Mouse (Mus musculus): ENCODE measurements around the gene Tbxa2r. TPM values are rescaled to one million over a fixed set of nuclear protein-coding genes. Genes with fewer than 3 reads are reported as not detected.

Gene Tbxa2r
- total and polyA plus RNA-seq, 3 experiments = 0.12 to 0.30 (median 0.13) TPM

DNA sequence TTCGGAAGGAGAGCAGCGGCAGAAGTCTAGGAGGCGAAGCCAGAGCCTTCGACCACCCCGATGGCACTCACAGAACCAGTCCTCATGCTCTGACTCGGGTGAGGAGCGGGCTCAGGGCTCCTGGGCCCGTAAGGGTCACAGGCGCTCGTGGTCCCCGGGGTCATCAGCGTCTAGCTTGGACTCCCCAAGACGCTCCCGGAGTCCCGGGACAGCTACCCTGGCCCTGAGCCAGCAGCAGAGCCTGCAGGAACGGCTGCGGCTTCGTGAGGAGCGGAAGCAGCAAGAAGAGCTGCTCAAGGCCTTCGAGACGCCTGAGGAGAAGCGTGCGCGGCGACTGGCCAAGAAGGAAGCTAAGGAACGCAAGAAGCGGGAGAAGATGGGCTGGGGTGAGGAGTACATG is 6.1 kb upstream of the Tbxa2r start:
- no peak for TF ChIP-seq HCFC1 (IDR thresholded peaks at IDR 0.05; ENCODE audit: low read depth, low read length)
- TF ChIP-seq ZNF384 (IDR thresholded peaks at IDR 0.05; ENCODE audit: low read depth, low read length) = no peak
- no peak for TF ChIP-seq JUND (conservative IDR thresholded peaks at IDR 0.05; ENCODE audit: low read depth, low read length)
- TF ChIP-seq EP300 (IDR thresholded peaks at IDR 0.05; ENCODE audit: low read length) = no peak
- TF ChIP-seq E2F4 (IDR thresholded peaks at IDR 0.05; ENCODE audit: insufficient replicate concordance, low read depth, low read length) = no peak
- TF ChIP-seq IRF4 (IDR thresholded peaks at IDR 0.05; ENCODE audit: low read depth, low read length) = no peak
- TF ChIP-seq RCOR1 (conservative IDR thresholded peaks at IDR 0.05; ENCODE audit: low read depth, low read length) = no peak
- no peak overlapping the region for H3K9ac ChIP-seq (ENCODE audit: insufficient read depth, low read depth)
- in situ Hi-C loops (cut with MboI; ENCODE audit: low pct_ligation_motif_present, low pct_unique_long_range_greater_than_20kb, low sequenced_read_pairs) (no loop called here), dilution Hi-C loops (cut with MboI; ENCODE audit: extremely low pct_ligation_motif_present, extremely low pct_unique_long_range_greater_than_20kb, low sequenced_read_pairs) (no loop called here)
- H3K27ac ChIP-seq (ENCODE audit: insufficient read depth, low read depth) = no peak overlapping the region
- H3K4me1 ChIP-seq (ENCODE audit: control insufficient read depth in 1 of 2, insufficient read depth in 2 of 2) = peaks cover 12 to 32% of the 10 kb centered on the region in 2 experiments; a peak in 3 of 4 replicates
- H3K36me3 ChIP-seq (replicated peaks in 1 of 2; ENCODE audit: control insufficient read depth in 1 of 2, insufficient read depth in 1 of 2, low read length in 1 of 2) = peaks cover 65 to 73% of the 10 kb centered on the region in 2 experiments
- H3K27me3 ChIP-seq (replicated peaks) = no peaks in the 10 kb centered on the region
- DNase-seq (ENCODE audit: extremely low read depth) = no peak
- no peak overlapping the region for H3K4me3 ChIP-seq (replicated peaks in 1 of 3; ENCODE audit: low read depth in 2 of 3, low read length in 2 of 3, poor library complexity in 1 of 3)
- no peaks in the 10 kb centered on the region for H3K9me3 ChIP-seq (replicated peaks; ENCODE audit: low read length)
- H3K79me2 ChIP-seq (replicated peaks; ENCODE audit: control insufficient read depth, extremely low read depth, insufficient read depth, poor library complexity, severe bottlenecking) = peaks cover 15% of the 10 kb centered on the region
- 0 out of 2 replicates have a peak overlapping the region, but pooled peaks have one; percentile 78 for H3K4me2 ChIP-seq (ENCODE audit: insufficient read depth, low read depth, poor library complexity, severe bottlenecking)

DNA sequence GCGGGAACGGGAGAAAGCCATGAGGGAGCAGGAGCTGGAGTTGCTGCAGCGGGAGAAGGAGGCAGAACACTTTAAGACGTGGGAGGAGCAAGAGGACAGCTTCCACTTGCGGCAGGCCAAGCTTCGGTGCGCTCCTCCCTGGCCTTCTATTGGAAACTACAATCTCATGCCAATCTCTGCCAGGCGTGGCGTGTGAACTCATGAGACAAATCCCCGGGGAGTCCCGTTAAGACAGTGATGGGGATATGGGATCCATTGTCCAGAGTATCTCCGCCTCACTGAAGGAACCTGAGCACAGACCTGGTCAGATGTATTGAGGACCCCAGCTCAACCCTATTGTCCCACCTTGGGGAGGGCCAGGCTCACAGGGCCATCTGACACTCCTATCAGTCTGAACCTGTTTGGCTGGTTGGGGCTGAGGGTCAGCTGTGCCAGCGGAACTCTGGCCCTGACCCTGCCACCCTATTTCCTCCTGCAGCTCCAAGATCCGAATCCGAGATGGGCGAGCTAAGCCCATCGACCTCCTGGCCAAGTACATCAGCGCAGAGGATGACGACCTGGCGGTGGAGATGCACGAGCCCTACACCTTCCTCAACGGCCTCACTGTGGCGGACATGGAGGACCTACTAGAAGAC is 5.3 kb upstream of the Tbxa2r start:
- H3K36me3 ChIP-seq (replicated peaks in 1 of 2; ENCODE audit: control insufficient read depth in 1 of 2, insufficient read depth in 1 of 2, low read length in 1 of 2) = peaks cover 58 to 72% of the 10 kb centered on the region in 2 experiments
- peaks cover 12 to 32% of the 10 kb centered on the region in 2 experiments; a peak in 3 of 4 replicates for H3K4me1 ChIP-seq (ENCODE audit: control insufficient read depth in 1 of 2, insufficient read depth in 2 of 2)
- H3K79me2 ChIP-seq (replicated peaks; ENCODE audit: control insufficient read depth, extremely low read depth, insufficient read depth, poor library complexity, severe bottlenecking) = peaks cover 15% of the 10 kb centered on the region
- no peak for TF ChIP-seq MAFK (IDR thresholded peaks at IDR 0.05; ENCODE audit: insufficient replicate concordance, low read length)
- TF ChIP-seq MYC (IDR thresholded peaks at IDR 0.05; ENCODE audit: low read depth, low read length) = no peak
- no peak for TF ChIP-seq NELFE (IDR thresholded peaks at IDR 0.05; ENCODE audit: low read depth, low read length)
- TF ChIP-seq MAZ (IDR thresholded peaks at IDR 0.05; ENCODE audit: low read depth, low read length) = no peak
- no peak for TF ChIP-seq SMC3 (IDR thresholded peaks at IDR 0.05; ENCODE audit: low read depth, low read length)
- TF ChIP-seq ZMIZ1 (IDR thresholded peaks at IDR 0.05; ENCODE audit: low read depth, low read length) = no peak
- TF ChIP-seq TBP (conservative IDR thresholded peaks at IDR 0.05; ENCODE audit: low read depth, low read length) = no peak
- TF ChIP-seq MXI1 (IDR thresholded peaks at IDR 0.05; ENCODE audit: low read depth, low read length) = no peak
- TF ChIP-seq CHD1 (IDR thresholded peaks at IDR 0.05; ENCODE audit: low read depth, low read length) = no peak
- no peak for TF ChIP-seq ZKSCAN1 (IDR thresholded peaks at IDR 0.05; ENCODE audit: borderline replicate concordance, low read depth, low read length)
- TF ChIP-seq NRF1 (IDR thresholded peaks at IDR 0.05; ENCODE audit: low read depth, low read length) = no peak
- no peak for TF ChIP-seq MEF2A (IDR thresholded peaks at IDR 0.05; ENCODE audit: borderline replicate concordance, low read depth, low read length)
- TF ChIP-seq ZC3H11A (IDR thresholded peaks at IDR 0.05; ENCODE audit: low read depth, low read length) = no peak
- no peak overlapping the region for H3K9ac ChIP-seq (ENCODE audit: insufficient read depth, low read depth)
- no peaks in the 10 kb centered on the region for H3K9me3 ChIP-seq (replicated peaks; ENCODE audit: low read length)
- in situ Hi-C loops (cut with MboI; ENCODE audit: low pct_ligation_motif_present, low pct_unique_long_range_greater_than_20kb, low sequenced_read_pairs) = no loop called here
- H3K4me2 ChIP-seq (ENCODE audit: insufficient read depth, low read depth, poor library complexity, severe bottlenecking) = no peak overlapping the region
- H3K27me3 ChIP-seq (replicated peaks) = no peaks in the 10 kb centered on the region
- H3K4me3 ChIP-seq (replicated peaks in 1 of 3; ENCODE audit: low read depth in 2 of 3, low read length in 2 of 3, poor library complexity in 1 of 3) = no peak overlapping the region
- dilution Hi-C loops (cut with MboI; ENCODE audit: extremely low pct_ligation_motif_present, extremely low pct_unique_long_range_greater_than_20kb, low sequenced_read_pairs) = no loop called here
- DNase-seq (ENCODE audit: extremely low read depth) = no peak
- no peak overlapping the region for H3K27ac ChIP-seq (ENCODE audit: insufficient read depth, low read depth)
